Mouse (Mus musculus): Measurements from ENCODE around the gene Ugt1a1. TPM values are rescaled to one million over a fixed set of nuclear protein-coding genes. Genes with fewer than 3 reads are reported as not detected.
"Not testable (repeated sequence)": the region's sequence is repeated elsewhere in the genome, so short reads cannot be mapped to it uniquely, and the experiment has no call there.

Ugt1a1 gene
- 0.08 TPM in 1 of 2 replicates, not detected in the other for polyA plus RNA-seq (2015; fragmentation: Nextera tagmentation; extraction: Ambion mirVana)

DNA sequence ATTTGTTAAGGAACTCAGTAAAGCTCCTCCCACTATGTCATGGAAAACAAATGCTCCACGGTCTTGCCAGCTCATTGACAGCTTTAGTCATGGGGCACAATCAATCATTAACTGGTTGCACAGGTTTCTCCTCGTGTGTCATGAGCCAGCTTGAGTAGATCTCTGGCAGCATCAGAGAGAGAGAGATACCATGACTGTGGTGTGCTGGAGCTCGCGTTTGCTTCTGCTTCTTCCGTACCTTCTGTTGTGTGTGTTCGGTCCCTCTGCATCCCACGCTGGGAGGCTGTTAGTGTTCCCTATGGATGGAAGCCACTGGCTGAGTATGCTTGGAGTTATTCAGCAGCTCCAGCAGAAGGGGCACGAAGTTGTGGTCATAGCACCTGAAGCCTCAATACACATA, at the start of gene Ugt1a1:
TSS of gene Ugt1a1 (plus strand) at position 148 of the 400 bp plus-strand sequence.
- WGBS (ENCODE audit: insufficient replicate concordance), result 56% methylated on average over 8 of the region's 8 CpGs
- Histone ChIP-seq H3K27ac (no peak within 1 kb of the TSS), H3K4me1 (replicated peaks) (peaks cover 20% of the 10 kb centered on the region), H3K9ac (no peak within 1 kb of the TSS), H3K27me3 (no peaks in the 10 kb centered on the region), H3K9me3 (replicated peaks) (peaks cover 43% of the 10 kb centered on the region), H3K4me3 (replicated peaks) (no peak within 1 kb of the TSS), H3K36me3 (no peaks in the 10 kb centered on the region), H3K4me2 (no peak within 1 kb of the TSS)
- ATAC-seq (ENCODE audit: low read depth), result no peak
- DNase-seq, result no peak

DNA sequence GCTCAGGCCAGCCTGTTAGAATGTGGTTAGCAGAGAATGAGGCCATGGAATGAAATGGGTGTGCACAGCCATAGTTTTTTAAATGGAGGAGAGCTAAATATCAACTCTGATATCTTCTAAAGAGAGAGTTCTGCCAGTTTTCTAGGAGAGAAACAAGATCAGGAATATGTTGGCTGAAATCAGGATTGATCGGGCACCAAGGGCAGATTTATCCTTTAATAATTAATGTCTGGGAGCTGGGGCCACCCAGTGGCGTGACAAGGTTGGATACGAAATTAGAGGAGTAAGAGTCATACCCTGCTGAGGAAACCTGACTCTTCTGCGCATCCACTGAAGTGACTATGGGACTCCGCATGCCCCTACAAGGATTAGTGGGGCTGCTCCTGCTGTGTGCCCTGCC, 46.0 kb upstream of the Ugt1a1 start, which contains the start of gene Ugt1a5:
TSS of gene Ugt1a5 (plus strand) at position 302 of the 400 bp plus-strand sequence.
- H3K36me3 ChIP-seq, result no peaks in the 10 kb centered on the region
- no peak within 1 kb of the TSS for H3K4me3 ChIP-seq (replicated peaks)
- ATAC-seq (ENCODE audit: low read depth) (no peak), DNase-seq (no peak)
- no peaks in the 10 kb centered on the region for H3K4me1 ChIP-seq (replicated peaks)
- no peak within 1 kb of the TSS for H3K9ac ChIP-seq
- WGBS (ENCODE audit: insufficient replicate concordance), result 63% methylated on average over 5 of the region's 5 CpGs
- no peaks in the 10 kb centered on the region for H3K9me3 ChIP-seq (replicated peaks)
- H3K27ac ChIP-seq, result no peak within 1 kb of the TSS
- H3K4me2 ChIP-seq, result no peak within 1 kb of the TSS
- H3K27me3 ChIP-seq, result no peaks in the 10 kb centered on the region

DNA sequence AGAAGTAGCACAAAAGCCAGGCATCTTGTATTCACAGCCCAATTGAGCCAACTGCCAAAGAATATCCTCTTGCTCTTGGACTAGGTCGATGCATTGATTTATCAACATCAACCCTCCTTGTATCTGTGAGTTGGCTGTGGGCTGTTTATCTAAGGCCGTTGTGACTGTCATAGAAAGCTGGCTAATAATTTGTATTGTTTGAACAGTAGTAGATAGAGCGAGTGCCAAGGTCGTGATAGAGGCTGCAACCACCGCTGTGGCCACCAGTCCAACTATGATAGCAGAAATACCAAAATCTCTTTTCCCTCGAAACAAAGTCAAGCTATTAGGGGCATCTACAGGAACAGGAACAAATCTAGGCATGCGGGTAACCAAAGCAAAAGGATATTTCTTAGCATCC, 39.6 kb upstream of the Ugt1a1 start:
- H3K4me2 ChIP-seq; H3K4me3 ChIP-seq (replicated peaks); H3K9ac ChIP-seq; H3K27me3 ChIP-seq; H3K27ac ChIP-seq; DNase-seq; ATAC-seq (ENCODE audit: low read depth); H3K36me3 ChIP-seq; H3K4me1 ChIP-seq (replicated peaks): not testable (repeated sequence)
- WGBS (ENCODE audit: insufficient replicate concordance), result 58% methylated on average over 6 of the region's 7 CpGs
- peaks cover 10% of the 10 kb centered on the region for H3K9me3 ChIP-seq (replicated peaks)

DNA sequence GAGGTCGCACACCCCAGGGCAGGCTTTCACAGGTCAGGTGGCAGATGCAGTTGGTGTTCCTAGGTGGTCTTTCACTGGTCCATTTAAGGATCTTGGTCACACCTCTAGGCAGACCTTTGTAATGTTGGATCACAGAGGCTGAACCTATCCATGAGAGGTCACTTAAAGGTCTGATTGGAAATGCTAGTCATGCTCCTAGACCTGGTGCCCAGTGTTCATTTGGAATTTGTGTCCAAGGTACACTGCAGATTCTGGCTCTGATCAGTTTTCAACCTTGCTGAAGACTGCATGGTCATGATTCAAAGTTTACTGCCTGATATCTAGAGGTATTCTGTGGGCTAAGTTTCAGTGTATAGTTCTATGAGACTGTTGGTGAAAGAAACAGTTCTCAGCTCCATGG, 32.1 kb upstream of the Ugt1a1 start:
- Histone ChIP-seq H3K36me3 (no peaks in the 10 kb centered on the region), H3K4me1 (replicated peaks) (no peaks in the 10 kb centered on the region), H3K4me3 (replicated peaks) (no peak overlapping the region), H3K27ac (no peak overlapping the region), H3K4me2 (no peak overlapping the region), H3K9ac (no peak overlapping the region), H3K9me3 (replicated peaks) (peaks cover 16% of the 10 kb centered on the region), H3K27me3 (no peaks in the 10 kb centered on the region)
- DNase-seq (no peak), ATAC-seq (ENCODE audit: low read depth) (no peak)
- 72% methylated on average over 1 of the region's 1 CpGs for WGBS (ENCODE audit: insufficient replicate concordance)

DNA sequence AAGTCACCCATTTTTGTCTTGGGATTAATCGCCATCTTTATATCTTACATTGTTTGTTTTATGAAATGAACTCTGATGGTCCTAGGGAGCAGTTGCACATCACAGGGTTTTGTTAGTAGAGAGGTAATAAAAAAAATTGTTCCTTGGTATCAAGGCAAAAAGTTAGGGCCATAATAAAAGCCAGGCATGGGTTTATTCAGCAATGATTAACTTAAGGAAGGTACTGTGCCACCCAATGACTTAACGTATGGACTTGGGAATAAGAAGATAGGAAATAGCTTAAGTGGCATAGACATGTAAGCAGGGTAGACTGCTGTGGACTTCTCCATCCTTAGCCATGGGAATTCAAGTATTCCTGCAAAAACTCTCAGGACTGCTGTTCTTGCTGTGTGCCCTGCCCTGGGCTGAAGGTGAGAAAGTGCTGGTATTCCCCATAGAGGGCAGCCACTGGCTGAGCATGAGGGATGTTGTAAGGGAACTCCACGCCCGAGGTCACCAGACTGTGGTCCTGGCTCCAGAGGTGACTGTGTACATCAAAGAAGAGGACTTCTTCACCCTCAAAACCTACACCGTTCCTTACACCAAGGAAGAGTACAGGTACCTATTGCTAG, 25.3 kb upstream of the Ugt1a1 start:
- no peak overlapping the region for H3K27ac ChIP-seq
- no peak overlapping the region for H3K4me3 ChIP-seq (replicated peaks)
- no peaks in the 10 kb centered on the region for H3K9me3 ChIP-seq (replicated peaks)
- no peaks in the 10 kb centered on the region for H3K4me1 ChIP-seq (replicated peaks)
- ATAC-seq (ENCODE audit: low read depth) (no peak), DNase-seq (no peak)
- no peak overlapping the region for H3K4me2 ChIP-seq
- 63% methylated on average over 5 of the region's 5 CpGs for WGBS (ENCODE audit: insufficient replicate concordance)
- H3K9ac ChIP-seq, result no peak overlapping the region
- no peaks in the 10 kb centered on the region for H3K27me3 ChIP-seq
- H3K36me3 ChIP-seq, result no peaks in the 10 kb centered on the region

DNA sequence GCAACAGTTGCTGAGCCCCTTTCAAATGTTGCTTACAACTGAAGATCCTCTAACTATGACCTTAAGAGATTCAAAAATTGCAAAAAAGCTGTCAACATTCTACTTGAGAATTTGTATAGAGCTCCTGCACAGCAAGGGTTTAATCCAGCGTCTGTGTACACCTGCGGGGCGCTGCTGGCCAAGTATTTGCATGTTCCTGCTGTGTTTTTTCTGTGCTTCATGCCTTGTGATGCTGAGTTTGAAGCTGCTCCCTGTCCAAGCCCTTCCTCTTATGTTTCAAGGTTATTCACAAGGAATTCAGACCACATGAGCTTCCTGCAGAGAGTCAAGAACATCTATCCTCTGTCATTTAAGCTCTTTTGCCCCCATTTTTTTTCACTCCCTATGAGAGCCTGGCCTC, 19.6 kb upstream of the Ugt1a1 start:
- WGBS (ENCODE audit: insufficient replicate concordance), result 63% methylated on average over 3 of the region's 3 CpGs
- H3K27ac ChIP-seq, result no peak overlapping the region
- H3K4me3 ChIP-seq (replicated peaks), result no peak overlapping the region
- H3K36me3 ChIP-seq, result no peaks in the 10 kb centered on the region
- no peak overlapping the region for H3K4me2 ChIP-seq
- ATAC-seq (ENCODE audit: low read depth) (no peak), DNase-seq (no peak)
- H3K4me1 ChIP-seq (replicated peaks), result no peaks in the 10 kb centered on the region
- H3K27me3 ChIP-seq, result no peaks in the 10 kb centered on the region
- H3K9me3 ChIP-seq (replicated peaks), result no peaks in the 10 kb centered on the region
- no peak overlapping the region for H3K9ac ChIP-seq

DNA sequence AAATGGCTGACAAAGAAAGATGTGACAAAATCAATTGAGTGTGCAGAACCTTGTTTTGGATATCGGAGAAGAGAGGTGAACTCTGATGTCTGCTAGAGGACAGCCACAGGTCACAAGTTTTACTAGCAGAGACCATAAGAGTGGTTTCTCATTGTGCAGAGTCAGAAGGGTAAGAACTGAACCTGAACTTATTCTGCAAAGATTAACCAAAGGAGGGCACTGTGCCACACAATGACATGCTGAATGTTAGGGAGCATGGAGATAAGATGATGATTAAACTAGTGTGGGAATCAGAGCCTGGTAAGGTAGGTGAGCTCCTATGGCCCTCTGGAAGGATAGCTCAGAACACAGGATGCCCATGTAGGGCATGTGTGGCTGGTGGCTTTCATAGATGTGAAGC, 16.1 kb upstream of the Ugt1a1 start:
- Histone ChIP-seq H3K36me3 (no peaks in the 10 kb centered on the region), H3K4me2 (no peak overlapping the region), H3K4me3 (replicated peaks) (no peak overlapping the region), H3K4me1 (replicated peaks) (no peaks in the 10 kb centered on the region), H3K27ac (no peak overlapping the region), H3K27me3 (peaks cover 9% of the 10 kb centered on the region; the same call in 1 of the 2 replicates), H3K9me3 (replicated peaks) (no peaks in the 10 kb centered on the region), H3K9ac (no peak overlapping the region)
- WGBS (ENCODE audit: insufficient replicate concordance), result 58% methylated on average over 1 of the region's 1 CpGs
- DNase-seq (no peak), ATAC-seq (ENCODE audit: low read depth) (no peak)

DNA sequence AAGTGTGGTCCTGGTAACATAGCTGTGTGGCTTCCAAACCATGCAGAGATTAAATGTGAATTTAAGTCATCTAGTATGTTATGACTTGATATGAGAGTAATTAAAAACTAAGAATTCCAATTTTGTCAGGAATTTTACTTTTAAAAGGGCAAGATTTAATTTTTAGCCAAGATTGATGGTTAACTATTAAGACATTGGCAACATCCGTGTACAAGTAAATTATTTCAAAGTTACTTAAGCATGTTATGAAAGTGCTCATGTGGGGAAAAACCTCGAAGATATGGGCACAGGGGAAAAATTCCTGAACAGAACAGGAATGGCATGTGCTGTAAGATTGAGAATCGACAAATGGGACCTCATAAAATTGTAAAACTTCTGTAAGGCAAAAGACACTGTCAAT, 14.3 kb upstream of the Ugt1a1 start:
- Histone ChIP-seq H3K4me2 (no peak overlapping the region), H3K9ac (no peak overlapping the region), H3K27me3 (peaks cover 9% of the 10 kb centered on the region; the same call in 1 of the 2 replicates), H3K9me3 (replicated peaks) (no peaks in the 10 kb centered on the region), H3K4me1 (replicated peaks) (no peaks in the 10 kb centered on the region), H3K36me3 (no peaks in the 10 kb centered on the region), H3K4me3 (replicated peaks) (no peak overlapping the region), H3K27ac (no peak overlapping the region)
- ATAC-seq (ENCODE audit: low read depth) (no peak), DNase-seq (no peak)
- WGBS (ENCODE audit: insufficient replicate concordance), result 45% methylated on average over 3 of the region's 3 CpGs

DNA sequence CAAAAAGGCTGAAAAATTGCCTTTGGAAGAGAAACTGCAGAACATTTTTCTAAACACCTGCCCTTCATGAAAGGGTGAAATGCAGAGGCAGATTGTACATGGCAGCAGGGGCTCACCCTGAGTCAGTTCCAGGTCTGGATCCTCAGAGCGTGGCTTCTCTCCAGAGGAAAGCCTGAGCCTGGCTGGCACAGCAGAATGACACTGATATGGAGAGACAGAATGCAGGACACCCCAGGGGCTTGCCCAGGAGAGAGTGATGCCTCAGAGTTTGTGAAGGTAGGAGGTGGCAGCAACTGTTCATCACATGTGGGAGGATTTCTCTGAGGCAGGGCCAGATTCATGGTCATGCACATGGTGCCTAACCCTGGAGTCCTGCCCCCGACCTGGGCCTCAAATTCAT, 11.8 kb upstream of the Ugt1a1 start:
- 57% methylated on average over 2 of the region's 2 CpGs for WGBS (ENCODE audit: insufficient replicate concordance)
- H3K4me2 ChIP-seq, result no peak overlapping the region
- H3K27me3 ChIP-seq, result peaks cover 12% of the 10 kb centered on the region; the same call in 1 of the 2 replicates
- H3K4me3 ChIP-seq (replicated peaks), result no peak overlapping the region
- H3K9ac ChIP-seq, result no peak overlapping the region
- ATAC-seq (ENCODE audit: low read depth), result no peak
- H3K9me3 ChIP-seq (replicated peaks), result no peaks in the 10 kb centered on the region
- H3K4me1 ChIP-seq (replicated peaks), result peaks cover 9% of the 10 kb centered on the region
- H3K36me3 ChIP-seq, result 0 out of 2 replicates have a peak, but pooled peaks cover 3% of the 10 kb centered on the region
- DNase-seq, result no peak
- H3K27ac ChIP-seq, result no peak overlapping the region

DNA sequence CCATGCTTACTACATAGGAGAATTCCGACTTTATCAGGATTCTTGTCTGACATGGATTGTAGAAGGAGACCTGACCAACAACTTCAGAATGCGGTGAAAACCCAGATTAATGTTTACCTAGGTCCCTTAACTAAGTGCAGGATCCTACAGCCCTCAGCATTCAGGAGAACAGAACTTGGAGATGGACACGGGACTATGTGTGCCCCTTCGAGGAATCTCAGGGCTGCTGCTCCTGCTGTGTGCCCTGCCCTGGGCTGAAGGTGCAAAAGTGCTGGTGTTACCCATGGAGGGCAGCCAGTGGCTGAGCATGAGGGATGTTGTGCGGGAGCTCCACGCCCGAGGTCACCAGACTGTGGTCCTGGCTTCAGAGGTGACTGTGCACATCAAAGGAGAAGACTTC, 11.3 kb upstream of the Ugt1a1 start, which contains the start of gene Ugt1a2:
TSS of gene Ugt1a2 (plus strand) at position 146 of the 400 bp plus-strand sequence.
- Histone ChIP-seq H3K9me3 (replicated peaks) (no peaks in the 10 kb centered on the region), H3K4me3 (replicated peaks) (no peak within 1 kb of the TSS), H3K4me1 (replicated peaks) (peaks cover 14% of the 10 kb centered on the region), H3K9ac (no peak within 1 kb of the TSS), H3K27ac (no peak within 1 kb of the TSS), H3K36me3 (0 out of 2 replicates have a peak, but pooled peaks cover 3% of the 10 kb centered on the region), H3K27me3 (peaks cover 12% of the 10 kb centered on the region; the same call in 1 of the 2 replicates), H3K4me2 (no peak within 1 kb of the TSS)
- DNase-seq (no peak), ATAC-seq (ENCODE audit: low read depth) (no peak)
- 59% methylated on average over 7 of the region's 7 CpGs for WGBS (ENCODE audit: insufficient replicate concordance)

DNA sequence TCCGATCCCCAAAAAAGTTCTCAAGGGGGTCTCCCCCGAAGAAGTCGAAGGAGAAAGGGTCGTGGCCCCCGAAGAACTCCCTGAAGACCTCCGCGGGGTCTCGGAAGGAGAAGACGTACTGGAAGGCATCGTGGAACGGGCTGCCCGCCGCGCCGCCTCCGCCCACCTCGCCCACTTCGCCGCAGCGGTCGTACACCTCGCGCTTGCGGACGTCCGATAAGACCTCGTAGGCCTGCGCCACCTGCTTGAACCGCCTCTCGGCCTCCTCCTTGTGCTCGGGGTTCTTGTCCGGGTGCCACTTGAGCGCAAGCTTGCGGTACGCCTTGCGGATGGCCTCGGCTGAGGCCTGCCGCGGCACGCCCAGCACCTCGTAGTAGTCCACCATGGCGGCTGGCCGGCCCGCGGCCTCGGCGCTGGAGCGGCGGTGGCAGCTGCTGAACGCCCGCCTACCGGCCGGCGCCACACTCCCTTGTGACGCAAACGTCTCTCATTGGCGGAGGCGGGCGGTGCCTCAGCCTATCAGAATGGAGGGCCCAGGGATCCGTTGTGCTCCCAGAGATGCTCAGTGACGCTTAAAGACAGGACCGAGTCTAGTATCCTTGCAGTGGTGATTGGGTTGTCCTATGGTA, 6.4 kb upstream of the Ugt1a1 start, which contains the start of gene Dnajb3:
TSS of gene Dnajb3 (minus strand) at position 489 of the 629 bp plus-strand sequence.
- DNase-seq, result peak; percentile 83
- H3K9me3 ChIP-seq (replicated peaks), result no peaks in the 10 kb centered on the region
- peak within 1 kb of the TSS; percentile 95 for H3K27ac ChIP-seq
- peak within 1 kb of the TSS; percentile 85 for H3K4me2 ChIP-seq
- peak within 1 kb of the TSS; percentile 68 for H3K4me3 ChIP-seq (replicated peaks)
- peak within 1 kb of the TSS; percentile 82 for H3K9ac ChIP-seq
- H3K4me1 ChIP-seq (replicated peaks), result peaks cover 47% of the 10 kb centered on the region
- 0 out of 2 replicates have a peak, but pooled peaks cover 3% of the 10 kb centered on the region for H3K36me3 ChIP-seq
- H3K27me3 ChIP-seq, result peaks cover 5% of the 10 kb centered on the region; the same call in 1 of the 2 replicates
- WGBS (ENCODE audit: insufficient replicate concordance), result 3% methylated on average over 62 of the region's 62 CpGs
- ATAC-seq (ENCODE audit: low read depth), result peak; percentile 87

All from liver, embryonic 13.5 days (tissue).